Mouse (Mus musculus) stomach, postnatal 0 days (tissue): Measurements from ENCODE around the gene Zc3hav1.

Experiments
- CTCF ChIP-seq: IDR thresholded peaks from 2 replicates; pipeline ENCODE4 v1.5.1; 2016; ENCODE audit warnings: antibody characterized with exemption, low read depth, mild to moderate bottlenecking, moderate library complexity
- EP300 ChIP-seq: optimal IDR thresholded peaks from 2 replicates; pipeline ENCODE3; 2016; ENCODE audit warnings: antibody characterized with exemption

- TF ChIP-seq CTCF: no peak
- no peak for TF ChIP-seq EP300
Measured at GRCm38 (mm10) chr6:38342666-38342992, 11.8 kb downstream of the Zc3hav1 start.
